Mouse (Mus musculus) kidney, embryonic 15.5 days (tissue): Measurements from ENCODE around the gene Mb21d2. TPM values are rescaled to one million over a fixed set of nuclear protein-coding genes. Genes with fewer than 3 reads are reported as not detected.

ENCODE experiments used
- ATAC-seq: fragments of 200-750 bp; cut with Nextera tagmentation; replicated peaks from 2 replicates; pipeline ENCODE4 v1.8.0; 2017; ENCODE audit warnings: moderate TSS enrichment; ENCODE audit not compliant: low FRiP score
- H3K27ac ChIP-seq: fragments of 300-500 bp; sonication (generic); 2 replicates; pipeline ENCODE4 v1.5.1; 2015; ENCODE audit warnings: mild to moderate bottlenecking, inconsistent platforms
- H3K27me3 ChIP-seq: fragments of 300-500 bp; sonication (generic); 2 replicates; pipeline ENCODE4 v1.6.1; 2015; ENCODE audit warnings: inconsistent platforms
- H3K36me3 ChIP-seq: fragments of 300-500 bp; sonication (generic); 2 replicates; pipeline ENCODE4 v1.6.1; 2015; ENCODE audit warnings: inconsistent platforms
- H3K4me1 ChIP-seq: fragments of 300-500 bp; sonication (generic); 2 replicates; pipeline ENCODE4 v1.6.1; 2015; ENCODE audit warnings: inconsistent platforms
- H3K4me2 ChIP-seq: fragments of 300-500 bp; sonication (generic); 2 replicates; pipeline ENCODE4 v1.6.1; 2015; ENCODE audit warnings: moderate library complexity, mild to moderate bottlenecking, inconsistent platforms
- H3K4me3 ChIP-seq: fragments of 300-500 bp; sonication (generic); replicated peaks from 2 replicates; pipeline ENCODE4 v1.5.1; 2015; ENCODE audit warnings: mild to moderate bottlenecking, inconsistent platforms
- H3K9ac ChIP-seq: fragments of 300-500 bp; sonication (generic); 2 replicates; pipeline ENCODE4 v1.6.1; 2015; ENCODE audit warnings: mild to moderate bottlenecking, inconsistent platforms
- H3K9me3 ChIP-seq: fragments of 300-500 bp; sonication (generic); replicated peaks from 2 replicates; pipeline ENCODE4 v1.6.1; 2016; ENCODE audit warnings: inconsistent platforms
- WGBS: fragments of 180-500 bp; shearing (Covaris S2); methylation state at CpG from one replicate; pipeline ENCODE4 v1.1.7; 2015; ENCODE audit warnings: mixed read lengths; 5-methylcytosine and 5-hydroxymethylcytosine counted together
- polyA plus RNA-seq: library from polyadenylated mRNA; unstranded; fragments of >200 nt; fragmentation: Nextera tagmentation; extraction: Ambion mirVana; gene quantifications from 2 replicates; pipeline ENCODE4 v1.2.1, GENCODE M21; 2015

Gene Mb21d2
- polyA plus RNA-seq, result 6.7 and 8.0 TPM in 2 replicates

GRCm38 (mm10) chr16:28928815-28929685 is at the start of gene Mb21d2:
TSS of gene Mb21d2 (minus strand) at chr16:28929673.
- Histone ChIP-seq H3K4me2 (peak within 1 kb of the TSS; percentile 88), H3K9me3 (no peaks in the 10 kb centered on the region), H3K4me3 (peak within 1 kb of the TSS; percentile 93), H3K4me1 (peaks cover 19% of the 10 kb centered on the region), H3K27me3 (peaks cover 6% of the 10 kb centered on the region; the same call in 1 of the 2 replicates), H3K27ac (peak within 1 kb of the TSS; percentile 96), H3K36me3 (no peaks in the 10 kb centered on the region), H3K9ac (peak within 1 kb of the TSS; percentile 90)
- WGBS, result under 1% methylated on average over 72 of the region's 73 CpGs
- ATAC-seq, result peak; percentile 69

DNA sequence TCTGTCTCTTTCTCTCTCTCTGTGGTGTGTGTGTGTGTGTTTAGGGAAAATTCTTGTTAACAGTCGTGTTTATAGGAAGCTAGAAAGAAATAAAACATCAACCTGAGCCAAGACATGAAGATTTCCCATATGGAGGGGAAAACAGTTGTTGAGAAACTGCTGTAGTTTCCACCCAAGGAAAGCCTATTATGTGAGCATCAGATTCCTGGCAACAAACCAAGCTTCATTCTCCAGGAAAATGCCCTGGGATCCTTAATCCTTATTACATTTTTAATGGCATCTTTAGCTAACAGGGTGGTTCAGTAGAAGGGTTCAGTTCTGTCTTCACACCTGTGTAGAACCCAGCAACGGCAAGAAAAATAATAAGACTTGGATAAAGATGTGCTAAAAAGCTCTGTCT is 36.8 kb upstream of the Mb21d2 start:
- no peak for ATAC-seq
- Histone ChIP-seq H3K36me3 (no peaks in the 10 kb centered on the region), H3K27ac (no peak overlapping the region), H3K4me2 (no peak overlapping the region), H3K9me3 (no peaks in the 10 kb centered on the region), H3K4me3 (no peak overlapping the region), H3K27me3 (no peaks in the 10 kb centered on the region), H3K4me1 (no peaks in the 10 kb centered on the region), H3K9ac (no peak overlapping the region)
- 73% methylated on average over 2 of the region's 2 CpGs for WGBS

- 49% methylated on average over 4 of the region's 4 CpGs for WGBS
- no peaks in the 10 kb centered on the region for H3K9me3 ChIP-seq
- no peak for ATAC-seq
These were observed 34.6 kb upstream of the Mb21d2 start for GRCm38 (mm10) chr16:28964048-28964447.

GRCm38 (mm10) chr16:28962987-28963386 is 33.5 kb upstream of the Mb21d2 start:
- Histone ChIP-seq H3K9me3 (no peaks in the 10 kb centered on the region), H3K9ac (no peak overlapping the region), H3K27me3 (no peaks in the 10 kb centered on the region), H3K4me2 (no peak overlapping the region), H3K4me3 (no peak overlapping the region), H3K4me1 (no peaks in the 10 kb centered on the region), H3K27ac (no peak overlapping the region), H3K36me3 (no peaks in the 10 kb centered on the region)
- no peak for ATAC-seq

More at GRCm38 (mm10) chr16:28964048-28964447, 34.6 kb upstream of the Mb21d2 start:
- Histone ChIP-seq H3K9ac (no peak overlapping the region), H3K27me3 (no peaks in the 10 kb centered on the region), H3K4me3 (no peak overlapping the region), H3K4me1 (no peaks in the 10 kb centered on the region), H3K27ac (no peak overlapping the region), H3K4me2 (no peak overlapping the region), H3K36me3 (no peaks in the 10 kb centered on the region)

DNA sequence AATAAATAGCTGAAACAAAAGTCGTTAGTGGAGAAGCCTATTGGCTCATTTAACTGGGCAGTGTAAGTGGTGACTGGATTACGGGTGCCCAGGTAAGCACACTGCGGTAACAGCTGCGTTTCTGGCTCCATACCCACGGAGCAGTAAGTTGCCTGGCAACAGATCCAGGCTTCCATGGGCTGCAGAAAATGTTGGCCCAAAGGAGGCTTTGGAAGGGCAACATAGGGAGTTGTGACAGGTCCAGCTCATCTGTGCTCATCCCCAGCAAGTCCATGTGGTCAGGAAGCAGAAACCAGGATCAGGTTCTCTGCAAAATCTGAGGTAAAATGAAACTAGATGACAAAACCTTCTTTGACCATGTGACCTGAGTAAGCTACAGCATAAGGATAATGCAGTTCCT is 20.3 kb upstream of the Mb21d2 start:
- Histone ChIP-seq H3K9ac (no peak overlapping the region), H3K4me2 (no peak overlapping the region), H3K27me3 (no peaks in the 10 kb centered on the region), H3K27ac (no peak overlapping the region), H3K36me3 (no peaks in the 10 kb centered on the region), H3K4me3 (no peak overlapping the region), H3K4me1 (no peaks in the 10 kb centered on the region), H3K9me3 (no peaks in the 10 kb centered on the region)
- no peak for ATAC-seq
- 80% methylated on average over 5 of the region's 5 CpGs for WGBS

- H3K4me3 ChIP-seq, result no peak overlapping the region
- no peaks in the 10 kb centered on the region for H3K9me3 ChIP-seq
- H3K36me3 ChIP-seq, result no peaks in the 10 kb centered on the region
- H3K9ac ChIP-seq, result no peak overlapping the region
- no peaks in the 10 kb centered on the region for H3K27me3 ChIP-seq
- no peak for ATAC-seq
- H3K4me2 ChIP-seq, result no peak overlapping the region
- WGBS, result 69% methylated on average over 2 of the region's 2 CpGs
- H3K4me1 ChIP-seq, result no peaks in the 10 kb centered on the region
- H3K27ac ChIP-seq, result no peak overlapping the region
These were observed 13.8 kb upstream of the Mb21d2 start for GRCm38 (mm10) chr16:28943254-28943653.

DNA sequence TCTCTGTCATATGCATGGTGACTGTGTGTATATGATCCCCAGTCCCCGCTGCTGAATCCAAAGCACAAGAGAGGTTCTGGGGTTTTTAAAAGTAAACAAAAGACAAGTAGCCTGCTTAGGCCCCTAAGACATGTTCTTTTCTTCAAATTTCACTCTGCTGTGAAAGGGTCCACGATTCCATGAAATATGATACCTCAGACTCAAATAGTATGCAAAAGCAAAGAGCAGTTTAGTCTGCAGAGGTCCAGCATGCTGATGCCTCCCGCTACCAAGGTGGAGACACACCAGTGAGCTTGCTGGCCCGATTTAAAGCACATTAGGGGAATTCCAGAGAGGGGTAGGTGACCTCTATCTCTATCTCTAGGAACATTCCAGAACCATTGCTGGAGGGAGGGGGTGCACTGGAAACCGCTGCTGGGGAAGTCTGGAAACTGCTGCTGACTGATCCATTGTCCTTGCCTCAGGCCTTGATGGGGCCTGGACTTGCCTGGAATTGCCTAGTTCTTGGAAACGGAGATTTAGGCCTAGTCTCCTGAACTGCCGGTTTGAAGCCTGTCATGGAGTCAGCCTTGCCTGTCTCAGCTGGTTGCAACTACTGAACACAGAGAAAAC is 6.8 kb upstream of the Mb21d2 start:
- peak; percentile 46; the same call in 1 of the 2 replicates for ATAC-seq
- WGBS, result 49% methylated on average over 7 of the region's 7 CpGs
- Histone ChIP-seq H3K27ac (no peak overlapping the region), H3K9me3 (no peaks in the 10 kb centered on the region), H3K9ac (no peak overlapping the region), H3K4me3 (no peak overlapping the region), H3K4me1 (peaks cover 8% of the 10 kb centered on the region; the same call in 1 of the 2 replicates), H3K36me3 (no peaks in the 10 kb centered on the region), H3K27me3 (no peaks in the 10 kb centered on the region; the same call in 1 of the 2 replicates), H3K4me2 (no peak overlapping the region)

DNA sequence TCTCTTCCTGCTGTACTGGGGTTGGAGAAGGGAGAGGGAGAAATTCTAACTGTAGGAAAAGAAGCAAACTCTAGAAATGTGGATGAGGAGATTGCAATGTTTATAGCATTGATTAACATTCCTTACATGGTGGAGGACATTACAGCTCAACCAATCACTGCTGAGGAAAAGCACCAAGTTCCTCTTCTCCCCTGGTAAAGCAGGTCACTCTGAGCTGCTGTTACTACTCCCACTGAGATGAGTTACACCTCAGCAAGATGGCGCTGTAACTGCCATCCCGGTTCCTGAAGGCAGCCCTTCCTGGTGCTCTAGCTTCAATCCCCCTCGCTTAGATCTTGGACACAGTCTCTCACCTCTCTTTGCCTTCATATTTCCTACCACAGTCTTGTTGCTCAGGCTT is 6.2 kb upstream of the Mb21d2 start:
- no peak overlapping the region for H3K27ac ChIP-seq
- WGBS, result 76% methylated on average over 3 of the region's 3 CpGs
- no peaks in the 10 kb centered on the region for H3K9me3 ChIP-seq
- H3K4me2 ChIP-seq, result no peak overlapping the region
- H3K36me3 ChIP-seq, result no peaks in the 10 kb centered on the region
- no peak overlapping the region for H3K4me3 ChIP-seq
- ATAC-seq, result no peak
- peaks cover 4% of the 10 kb centered on the region; the same call in 1 of the 2 replicates for H3K27me3 ChIP-seq
- H3K9ac ChIP-seq, result no peak overlapping the region
- peaks cover 8% of the 10 kb centered on the region; the same call in 1 of the 2 replicates for H3K4me1 ChIP-seq

DNA sequence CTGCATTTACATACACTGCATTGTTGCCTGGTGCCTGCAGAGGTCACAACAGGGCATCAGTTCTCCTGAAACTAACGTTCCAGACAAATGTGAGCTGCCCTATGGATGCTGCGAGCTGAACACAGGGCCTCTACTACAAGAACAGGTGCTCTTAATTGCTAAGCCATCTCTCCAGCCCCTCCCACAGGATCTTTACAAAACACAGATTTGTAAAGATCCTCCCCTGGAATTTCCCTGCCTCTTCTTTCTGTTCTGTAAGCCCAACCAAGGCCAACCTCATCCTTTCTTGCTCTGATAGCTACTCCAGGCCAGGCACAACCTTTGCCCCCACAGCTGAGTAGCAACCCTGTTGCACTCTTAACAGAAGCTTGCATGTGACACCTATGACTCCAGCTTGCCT is 1.7 kb upstream of the Mb21d2 start:
- Histone ChIP-seq H3K27me3 (peaks cover 4% of the 10 kb centered on the region; the same call in 1 of the 2 replicates), H3K27ac (no peak overlapping the region), H3K9me3 (no peaks in the 10 kb centered on the region), H3K4me1 (peaks cover 21% of the 10 kb centered on the region), H3K4me3 (no peak overlapping the region), H3K4me2 (no peak overlapping the region), H3K9ac (no peak overlapping the region), H3K36me3 (no peaks in the 10 kb centered on the region)
- no peak for ATAC-seq
- 61% methylated on average over 2 of the region's 2 CpGs for WGBS

- peaks cover 6% of the 10 kb centered on the region; the same call in 1 of the 2 replicates for H3K27me3 ChIP-seq
- H3K27ac ChIP-seq, result no peak overlapping the region
- H3K9ac ChIP-seq, result 0 out of 2 replicates have a peak overlapping the region, but pooled peaks have one; percentile 90
- peak overlapping the region; percentile 88 for H3K4me2 ChIP-seq
- H3K4me3 ChIP-seq, result peak overlapping the region; percentile 93
- H3K36me3 ChIP-seq, result no peaks in the 10 kb centered on the region
- 5% methylated on average over 5 of the region's 5 CpGs for WGBS
- H3K4me1 ChIP-seq, result peaks cover 19% of the 10 kb centered on the region
- no peak for ATAC-seq
- H3K9me3 ChIP-seq, result no peaks in the 10 kb centered on the region
These were observed 953 bp upstream of the Mb21d2 start for GRCm38 (mm10) chr16:28930426-28930825.

- no peaks in the 10 kb centered on the region for H3K36me3 ChIP-seq
- peaks cover 19% of the 10 kb centered on the region for H3K4me1 ChIP-seq
- H3K4me3 ChIP-seq, result peak overlapping the region; percentile 93
- H3K9me3 ChIP-seq, result no peaks in the 10 kb centered on the region
- peaks cover 6% of the 10 kb centered on the region; the same call in 1 of the 2 replicates for H3K27me3 ChIP-seq
- WGBS, result under 1% methylated on average over 65 of the region's 66 CpGs
- H3K27ac ChIP-seq, result peak overlapping the region; percentile 96
- H3K4me2 ChIP-seq, result peak overlapping the region; percentile 88
- peak; percentile 62 for ATAC-seq
- peak overlapping the region; percentile 90 for H3K9ac ChIP-seq
These were observed 316 bp upstream of the Mb21d2 start for GRCm38 (mm10) chr16:28929686-28930291.

DNA sequence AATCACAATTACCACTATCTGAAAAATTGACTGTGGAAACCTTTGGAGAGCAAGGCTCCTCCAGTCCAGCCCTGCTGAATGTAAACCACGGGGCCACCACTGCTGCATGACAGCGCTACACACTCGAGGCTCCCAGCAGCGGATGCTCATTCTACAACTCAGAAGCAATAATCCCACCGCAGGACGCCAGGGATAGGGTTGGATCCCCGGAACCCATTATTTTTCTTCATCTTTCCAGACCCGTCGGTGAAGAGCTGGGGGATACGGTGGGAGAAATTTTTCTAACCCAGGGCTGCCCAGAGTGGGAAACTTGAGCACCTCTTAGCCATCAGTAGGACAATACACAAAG is 1.0 kb downstream of the Mb21d2 start:
- H3K9me3 ChIP-seq, result no peaks in the 10 kb centered on the region
- H3K4me1 ChIP-seq, result peaks cover 19% of the 10 kb centered on the region
- H3K27ac ChIP-seq, result peak overlapping the region; percentile 96
- ATAC-seq, result peak; percentile 63
- peak overlapping the region; percentile 90 for H3K9ac ChIP-seq
- peak overlapping the region; percentile 88 for H3K4me2 ChIP-seq
- WGBS, result under 1% methylated on average over 10 of the region's 10 CpGs
- H3K36me3 ChIP-seq, result no peaks in the 10 kb centered on the region
- peak overlapping the region; percentile 93 for H3K4me3 ChIP-seq
- H3K27me3 ChIP-seq, result peaks cover 6% of the 10 kb centered on the region; the same call in 1 of the 2 replicates
